Mouse (Mus musculus) large intestine, adult 2 months (tissue): ENCODE data around the gene Olfm2. TPM values are rescaled to one million over a fixed set of nuclear protein-coding genes. Genes with fewer than 3 reads are reported as not detected.

ENCODE experiments used
- DNase-seq: peaks from one replicate; pipeline ENCODE4 v3.0.0-alpha.2; 2012; ENCODE audit warnings: low read depth, low spot score
- WGBS: fragments of 180-500 bp; shearing (Covaris S2); methylation state at CpG from one replicate; pipeline ENCODE4 v1.1.7; 2018; 5-methylcytosine and 5-hydroxymethylcytosine counted together
- polyA plus RNA-seq: library from polyadenylated mRNA; depleted of rRNA; stranded (reverse); fragments of >200 nt; gene quantifications from 2 replicates; pipeline ENCODE4 v1.2.3, GENCODE M21; 2012; rRNA removed

Gene Olfm2
- polyA plus RNA-seq = 1.2 and 1.4 TPM in 2 replicates

DNA sequence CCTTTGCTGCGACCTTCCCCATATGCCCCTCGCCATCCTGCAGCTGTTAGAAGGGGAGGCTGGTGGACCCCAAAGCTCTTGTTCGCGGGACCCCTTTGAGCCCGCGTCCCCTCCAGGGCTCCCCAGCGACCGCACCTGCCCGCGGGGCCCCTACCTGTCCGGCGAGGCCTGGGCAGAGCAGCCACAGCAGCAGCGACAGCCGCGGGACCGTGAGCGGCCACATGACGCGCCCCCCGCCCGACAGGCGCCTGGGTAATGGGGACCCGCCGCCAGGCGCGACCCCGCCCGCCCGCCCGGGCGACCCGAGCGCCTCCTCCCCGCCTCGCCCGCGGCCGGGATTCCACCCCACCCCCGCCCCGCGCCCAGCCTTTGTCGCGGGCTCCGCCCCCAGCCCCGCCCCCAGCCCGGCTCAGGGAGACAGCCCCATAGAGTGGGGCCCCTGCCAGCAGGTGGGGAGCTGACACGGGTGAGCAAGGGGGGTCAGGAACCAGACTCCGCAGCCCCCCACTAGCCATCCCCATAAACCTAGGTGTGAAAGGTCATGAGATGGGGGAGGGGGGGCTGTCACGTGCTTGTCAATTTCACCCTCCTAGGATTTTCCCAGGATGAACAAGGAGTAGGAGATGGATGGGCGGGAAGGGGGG is at the start of gene Olfm2:
TSS of gene Olfm2 (minus strand) at position 333 of the 644 bp plus-strand sequence.
- no peak for DNase-seq
- WGBS = under 1% methylated on average over 35 of the region's 50 CpGs

DNA sequence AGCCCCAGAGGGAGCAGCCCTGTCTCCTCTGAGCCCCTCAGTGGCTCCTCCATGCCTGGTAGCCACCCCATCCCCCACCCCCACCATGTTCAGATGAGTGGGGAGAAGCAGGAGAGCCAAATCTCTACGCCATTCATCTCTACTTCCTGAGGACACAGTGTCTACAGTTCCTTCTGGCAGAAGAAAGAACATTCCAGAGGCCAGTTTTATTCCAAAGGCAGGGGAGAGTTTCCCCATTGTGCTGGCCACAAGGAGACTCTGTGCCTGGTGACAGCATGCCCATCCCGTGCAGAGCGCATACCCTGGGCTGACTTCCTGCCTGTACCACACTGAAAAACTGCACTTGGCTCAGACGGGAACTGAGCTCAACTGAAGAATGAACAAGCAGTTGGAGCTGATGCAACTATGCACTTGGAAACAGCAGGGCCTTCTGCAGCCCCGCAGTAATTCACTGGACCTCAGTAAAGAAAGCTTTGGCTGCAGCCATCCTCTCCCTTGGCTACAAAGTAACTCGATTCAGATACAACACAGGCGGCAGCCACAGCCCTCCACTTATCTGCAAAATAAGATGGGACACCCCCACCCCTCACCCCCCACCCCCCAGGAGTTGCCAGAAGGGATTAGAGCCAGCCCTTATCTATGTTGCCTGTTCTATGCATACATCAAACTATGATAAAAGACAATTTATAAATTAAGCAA is 48.1 kb upstream of the Olfm2 start:
- 34% methylated on average over 7 of the region's 7 CpGs for WGBS

DNA sequence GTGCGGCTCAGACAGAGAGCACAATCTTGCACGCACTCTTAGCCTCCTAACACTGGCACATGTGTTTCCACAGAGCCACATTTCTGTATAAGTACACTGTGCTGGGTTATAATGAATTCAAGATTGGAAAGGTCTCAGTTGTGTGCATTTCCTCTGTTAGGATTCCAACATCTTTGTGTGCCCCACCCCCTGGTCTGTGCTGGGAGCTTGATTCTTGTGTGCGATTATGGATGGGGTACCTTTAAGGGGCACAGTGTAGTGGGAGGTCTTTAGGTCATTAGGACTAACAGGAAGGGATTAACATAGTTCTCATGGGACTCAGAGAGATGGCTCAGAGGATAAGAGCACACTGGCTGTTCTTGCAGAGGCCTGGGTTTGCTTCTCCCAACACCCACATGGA is 44.2 kb upstream of the Olfm2 start:
- no peak for DNase-seq
- WGBS = 74% methylated on average over 3 of the region's 3 CpGs

More for the DNA sequence above, 48.1 kb upstream of the Olfm2 start:
- peak; percentile 7 for DNase-seq

DNA sequence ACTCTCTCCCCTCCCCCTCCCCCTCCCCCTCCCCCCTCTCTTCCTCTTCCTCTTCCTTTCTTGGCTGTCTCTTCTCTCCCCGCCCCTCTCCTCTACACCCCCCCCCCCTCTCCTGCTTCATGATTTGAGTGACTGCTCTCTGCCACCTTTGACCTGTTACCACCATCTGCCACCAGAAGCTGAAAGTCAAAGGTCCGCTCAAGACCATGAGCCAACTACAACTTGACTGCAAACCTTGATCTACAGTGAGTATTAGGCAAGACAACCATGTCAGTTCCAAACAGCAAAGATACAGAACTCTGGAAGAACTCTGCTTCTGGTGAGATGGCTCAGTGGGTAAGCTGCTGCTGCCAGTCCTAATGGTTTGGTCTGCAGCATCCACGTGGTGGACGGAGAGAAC is 43.5 kb upstream of the Olfm2 start:
- WGBS = 70% methylated on average over 3 of the region's 4 CpGs
- no peak for DNase-seq

DNA sequence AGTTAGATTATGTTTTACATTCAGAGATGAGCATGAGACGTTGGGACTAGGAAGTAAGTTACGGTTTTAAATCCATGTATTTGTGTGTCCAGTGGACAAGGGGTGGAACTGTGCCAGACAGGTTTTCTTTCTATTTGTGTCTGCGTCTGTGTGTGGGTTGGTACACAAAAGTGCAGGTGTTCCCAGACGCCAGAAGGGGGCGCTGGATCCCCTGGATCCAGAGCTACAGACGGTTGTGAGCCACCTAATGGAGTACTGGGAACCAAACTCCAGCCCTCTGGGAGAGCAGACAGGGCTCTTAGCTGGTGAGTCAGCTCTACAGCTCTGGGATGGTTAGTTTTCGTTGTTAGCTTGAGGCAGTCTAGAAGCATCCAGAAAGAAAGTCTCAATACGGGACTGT is 41.8 kb upstream of the Olfm2 start:
- 66% methylated on average over 8 of the region's 8 CpGs for WGBS
- DNase-seq = no peak

DNA sequence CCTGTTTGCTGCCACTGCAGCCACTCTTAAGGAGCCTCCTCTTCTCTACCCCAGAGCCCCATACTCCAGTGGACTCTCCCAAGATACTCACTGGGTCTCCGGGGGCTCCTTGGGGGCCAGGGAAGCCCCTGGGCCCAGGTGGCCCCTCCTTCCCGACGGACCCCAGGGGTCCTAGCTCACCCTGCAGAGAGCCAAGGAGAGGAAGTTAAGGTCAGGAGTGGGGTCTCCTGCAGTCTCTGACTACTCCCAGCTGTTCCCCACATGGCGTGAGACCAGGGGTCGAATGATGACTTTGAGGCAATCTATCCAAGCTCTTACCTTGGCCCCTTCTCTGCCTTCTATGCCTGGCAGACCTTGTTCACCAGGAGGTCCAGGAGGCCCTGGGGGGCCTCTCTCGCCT is 38.9 kb upstream of the Olfm2 start:
- 71% methylated on average over 6 of the region's 6 CpGs for WGBS
- DNase-seq = no peak

DNA sequence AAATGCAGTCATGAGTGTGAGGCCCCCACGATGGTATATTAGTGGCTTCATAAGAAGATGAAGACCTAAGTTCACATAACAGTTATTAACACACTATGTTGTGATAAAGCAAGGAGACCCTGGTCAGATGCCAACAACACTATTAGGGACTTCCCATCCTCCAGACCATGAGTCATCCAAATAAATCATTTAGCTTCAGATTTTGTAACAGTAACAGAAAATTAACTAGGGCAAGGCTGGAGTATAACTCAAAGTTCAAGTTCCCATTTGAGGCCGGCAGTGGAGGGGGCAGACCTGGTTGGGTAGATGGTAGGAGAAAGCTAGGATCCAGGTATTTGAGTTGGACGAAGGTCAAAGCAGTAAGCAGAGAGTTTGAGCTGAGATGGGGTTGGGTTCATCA is 35.1 kb upstream of the Olfm2 start:
- DNase-seq = no peak
- WGBS = 63% methylated on average over 3 of the region's 3 CpGs

DNA sequence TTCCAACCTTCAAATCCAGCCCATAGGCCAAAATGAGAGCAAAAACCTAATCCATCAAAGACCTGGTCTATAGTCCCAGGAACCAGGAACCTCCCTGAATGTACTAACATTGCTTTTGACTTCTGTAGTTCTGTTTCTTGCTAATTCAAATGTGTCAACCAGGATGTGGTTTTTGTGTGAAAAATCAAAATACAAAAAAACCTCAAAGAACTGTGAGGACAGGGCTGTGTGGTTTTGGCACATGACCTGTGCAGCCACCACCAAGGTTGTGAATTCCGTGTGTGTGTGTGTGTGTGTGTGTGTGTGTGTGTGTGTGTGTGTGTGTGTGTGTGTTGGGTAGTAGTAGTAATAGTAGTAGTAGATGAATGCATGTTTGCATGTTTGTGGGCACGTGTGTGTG is 19.1 kb upstream of the Olfm2 start:
- no peak for DNase-seq
- 58% methylated on average over 2 of the region's 2 CpGs for WGBS

DNA sequence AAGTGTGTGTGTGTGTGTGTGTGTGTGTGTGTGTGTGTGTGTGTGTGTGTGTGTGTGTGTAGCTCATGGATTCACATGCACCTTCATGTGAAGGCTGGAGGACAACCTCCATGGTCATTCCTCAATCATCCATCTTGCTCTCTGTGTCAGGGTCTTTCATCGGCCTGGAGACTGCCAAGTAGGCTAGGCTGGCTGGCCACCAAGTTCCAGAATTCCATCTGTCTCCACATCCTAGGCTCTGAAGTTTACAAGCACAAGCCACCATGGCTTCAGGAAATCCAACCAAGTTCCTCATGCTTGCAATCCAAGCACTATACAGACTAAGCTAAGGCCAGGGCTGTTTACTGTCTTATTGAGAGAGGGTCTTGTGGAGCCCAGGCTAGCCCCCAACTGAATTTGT is 16.9 kb upstream of the Olfm2 start:
- 56% methylated on average over 1 of the region's 1 CpGs for WGBS

DNA sequence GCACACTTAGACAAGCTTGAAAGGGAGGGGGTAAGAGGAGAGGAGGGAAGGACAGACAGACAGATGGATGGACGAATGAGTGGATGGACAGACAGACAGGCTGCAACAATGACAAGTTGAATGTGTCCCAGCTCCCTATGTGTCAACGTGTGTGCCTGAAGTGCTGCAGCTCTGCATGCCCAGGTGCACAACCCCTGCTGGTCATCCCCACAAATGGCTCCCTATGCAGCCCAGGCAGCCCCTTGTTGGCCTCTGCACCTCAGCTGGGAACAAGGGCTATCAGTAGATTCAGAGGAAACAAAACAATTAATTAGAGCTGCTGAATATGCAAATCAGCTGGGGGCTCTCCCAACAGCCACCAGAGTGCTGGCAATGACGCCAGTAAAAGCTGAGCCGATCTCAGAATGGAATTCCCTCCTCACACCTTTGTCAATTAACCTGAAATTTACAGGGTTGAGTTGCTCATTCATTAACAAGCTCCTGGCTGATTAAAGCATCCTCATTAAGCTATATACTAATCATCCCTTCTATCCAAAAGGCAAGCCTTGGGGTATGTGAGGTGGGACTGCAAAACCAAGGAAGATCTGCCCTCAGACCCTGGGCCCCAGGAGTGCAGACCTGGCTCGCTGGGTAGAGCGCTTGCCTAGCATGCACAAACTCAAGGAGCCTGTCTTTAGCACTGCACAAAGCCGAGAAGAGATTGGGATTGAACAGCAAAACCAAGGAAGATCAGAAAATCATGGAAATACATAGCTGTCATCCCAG is 16.2 kb upstream of the Olfm2 start:
- no peak for DNase-seq
- WGBS = 50% methylated on average over 7 of the region's 7 CpGs

More for the DNA sequence above, 16.9 kb upstream of the Olfm2 start:
- DNase-seq = no peak

DNA sequence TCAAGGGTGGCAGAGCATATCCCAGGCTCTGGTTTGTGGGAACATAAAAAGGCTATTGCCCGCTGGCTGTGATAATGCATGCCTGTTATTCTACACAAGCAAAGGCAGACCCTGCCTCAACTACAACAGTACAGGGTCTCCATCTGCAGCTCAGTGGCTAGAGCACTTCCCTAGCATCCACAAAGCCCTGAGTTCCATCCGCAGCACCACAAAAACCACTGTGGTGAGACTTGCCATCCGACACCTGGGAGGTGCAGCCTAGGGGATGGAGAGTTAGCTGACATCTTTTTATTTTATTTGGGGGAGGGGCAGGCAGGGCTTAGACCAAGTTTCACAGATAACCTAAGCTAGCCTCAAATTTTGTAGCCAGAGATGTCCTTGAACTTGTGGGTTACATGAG is 15.2 kb upstream of the Olfm2 start:
- no peak for DNase-seq
- WGBS = 75% methylated on average over 3 of the region's 3 CpGs

DNA sequence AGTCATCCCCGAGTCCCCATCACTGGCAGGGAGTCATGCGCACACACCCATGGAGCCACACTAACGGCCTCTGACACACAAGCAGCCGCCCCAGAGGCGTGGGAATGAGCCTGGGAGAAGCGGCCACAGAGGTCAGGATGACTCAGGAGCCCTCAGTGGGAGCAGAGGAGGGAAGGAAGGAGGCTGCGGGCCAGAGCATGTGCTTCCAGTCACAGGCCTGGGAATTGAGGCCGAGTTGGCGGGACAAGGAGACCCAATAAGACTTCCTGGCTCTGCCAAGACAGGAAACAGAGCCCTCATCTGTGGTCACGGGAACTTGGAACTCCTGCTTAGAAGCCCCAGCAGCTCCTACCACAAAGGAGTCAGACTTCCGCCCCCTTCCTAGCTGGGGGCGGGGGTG is 14.7 kb upstream of the Olfm2 start:
- no peak for DNase-seq

DNA sequence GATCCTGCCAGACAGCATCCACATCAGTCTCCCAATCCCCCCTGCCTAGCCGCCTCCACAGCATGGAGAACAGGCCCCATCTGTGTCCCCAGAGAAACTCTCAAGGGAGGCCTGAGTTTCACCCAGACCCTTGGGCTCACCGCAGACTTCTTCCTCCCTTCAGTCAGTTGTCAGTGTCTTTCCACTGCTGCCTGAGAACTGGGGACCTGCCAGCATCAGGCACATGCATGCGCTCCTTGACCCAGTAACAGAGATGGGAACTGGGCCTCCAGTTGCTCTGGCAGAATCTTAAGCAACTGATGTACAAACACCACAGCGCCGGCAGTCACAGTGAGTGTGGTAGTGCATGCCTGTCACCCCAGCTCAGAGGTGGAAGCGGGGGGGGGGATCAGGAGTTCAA is 12.7 kb upstream of the Olfm2 start:
- WGBS = 87% methylated on average over 6 of the region's 6 CpGs

More for the DNA sequence above, 14.7 kb upstream of the Olfm2 start:
- 31% methylated on average over 12 of the region's 12 CpGs for WGBS

DNA sequence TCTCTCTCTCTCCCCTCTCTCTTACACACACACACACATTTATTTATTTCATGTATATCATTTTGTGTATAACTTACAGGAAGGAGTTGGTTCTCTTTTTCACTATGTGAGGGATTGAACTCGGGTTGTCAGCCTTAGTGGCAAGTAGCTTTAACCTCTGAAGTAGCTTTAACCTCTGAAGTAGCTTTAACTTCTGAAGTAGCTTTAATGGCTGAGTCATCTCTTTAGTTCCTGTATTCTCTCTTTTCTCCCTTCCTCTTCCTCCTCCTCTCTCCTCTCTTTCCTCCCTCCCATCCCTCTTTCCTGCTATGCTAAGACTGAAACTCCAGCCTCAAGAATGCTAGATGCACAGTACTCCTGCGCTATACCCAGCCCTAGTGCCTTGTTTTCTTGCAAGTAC is 12.1 kb upstream of the Olfm2 start:
- no peak for DNase-seq
- WGBS = 69% methylated on average over 2 of the region's 2 CpGs

More for the DNA sequence above, 12.7 kb upstream of the Olfm2 start:
- DNase-seq = no peak

DNA sequence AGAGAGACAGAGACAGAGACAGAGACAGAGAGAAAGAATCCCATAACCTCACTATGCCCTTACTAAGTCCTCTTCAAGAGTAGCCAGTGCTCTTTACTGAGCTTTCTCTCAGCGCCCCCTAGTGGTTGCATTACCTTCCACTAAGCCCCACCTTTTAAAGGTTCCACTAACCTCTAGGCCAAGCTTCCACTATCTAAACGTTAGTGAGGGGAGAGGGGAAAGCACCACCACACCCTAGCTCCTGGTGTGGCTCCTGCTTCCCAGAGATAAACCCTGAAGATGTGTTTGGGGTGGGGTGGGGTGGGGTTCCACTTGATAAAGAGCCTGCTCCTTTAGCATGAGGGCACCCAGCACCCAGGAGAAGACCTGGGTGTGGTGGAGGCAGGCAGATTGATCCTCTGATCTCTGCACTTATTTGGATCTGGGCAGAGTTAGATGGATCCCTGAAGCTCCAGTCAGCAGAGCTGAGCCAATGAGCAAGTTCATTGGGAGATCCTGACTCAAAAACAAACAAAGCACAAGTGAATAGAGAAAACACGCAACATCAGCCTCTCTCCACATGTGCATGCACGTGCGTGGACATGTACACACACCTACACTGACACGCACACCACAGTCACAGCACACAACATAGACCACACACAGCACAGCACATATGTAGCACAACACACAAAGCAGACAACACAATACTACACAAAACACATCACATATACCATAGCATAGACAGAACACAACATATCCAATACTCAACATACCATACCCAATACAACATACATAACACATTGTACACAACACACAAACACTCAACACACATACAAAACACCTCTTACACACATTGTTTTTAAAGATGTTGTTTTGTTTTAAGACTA is 11.2 kb upstream of the Olfm2 start:
- 60% methylated on average over 6 of the region's 6 CpGs for WGBS
- DNase-seq = peak; percentile 46

DNA sequence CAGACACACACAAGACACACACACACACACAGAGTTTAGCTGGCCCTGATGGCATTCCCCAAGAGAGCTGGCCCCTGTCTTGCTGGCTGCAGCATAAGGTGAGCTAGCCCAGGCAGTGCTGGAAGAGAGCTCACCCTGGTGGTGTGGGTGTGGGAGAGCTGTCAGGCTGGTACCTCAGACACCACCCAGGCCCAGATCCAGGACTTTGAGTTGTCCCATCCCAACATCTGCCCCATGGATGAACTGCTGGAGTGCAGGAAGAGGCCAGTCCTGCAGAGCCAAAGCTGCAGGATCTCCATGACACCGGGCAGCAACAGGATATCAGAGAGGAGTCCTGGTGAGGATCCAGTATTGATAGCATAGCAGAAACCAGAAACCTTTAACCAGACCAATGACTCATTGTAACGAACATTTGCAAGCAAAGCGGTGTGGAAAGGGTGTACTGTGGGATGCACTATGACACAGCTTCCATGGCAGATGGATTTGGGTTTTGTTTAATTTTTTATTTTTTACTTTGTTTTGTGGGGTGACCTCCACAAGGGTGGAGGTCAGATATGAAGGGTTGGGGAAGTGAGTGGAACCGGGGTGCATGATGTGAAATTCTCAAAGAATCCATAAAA is 10.0 kb upstream of the Olfm2 start:
- WGBS = 83% methylated on average over 4 of the region's 4 CpGs
- DNase-seq = no peak

DNA sequence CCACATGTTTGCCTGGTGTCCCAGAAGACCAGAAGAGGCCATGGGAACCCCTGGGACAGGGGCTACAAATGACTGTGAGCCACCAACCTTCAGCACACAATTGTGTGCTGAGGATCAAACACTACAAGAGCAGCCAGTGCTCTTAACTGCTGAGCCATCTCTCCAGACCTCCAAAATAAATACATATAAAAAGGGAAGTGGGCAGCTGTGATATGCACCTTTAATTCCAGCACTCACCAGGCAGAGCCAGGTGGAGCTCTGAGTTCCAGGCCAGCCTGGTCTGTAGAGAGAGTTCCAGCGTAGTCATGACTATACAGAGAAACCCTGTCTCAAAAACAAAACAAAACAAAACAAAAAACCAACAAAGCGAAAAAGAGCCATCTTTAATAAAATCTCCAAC is 8.2 kb upstream of the Olfm2 start:
- DNase-seq = no peak
- WGBS = 73% methylated on average over 2 of the region's 2 CpGs

DNA sequence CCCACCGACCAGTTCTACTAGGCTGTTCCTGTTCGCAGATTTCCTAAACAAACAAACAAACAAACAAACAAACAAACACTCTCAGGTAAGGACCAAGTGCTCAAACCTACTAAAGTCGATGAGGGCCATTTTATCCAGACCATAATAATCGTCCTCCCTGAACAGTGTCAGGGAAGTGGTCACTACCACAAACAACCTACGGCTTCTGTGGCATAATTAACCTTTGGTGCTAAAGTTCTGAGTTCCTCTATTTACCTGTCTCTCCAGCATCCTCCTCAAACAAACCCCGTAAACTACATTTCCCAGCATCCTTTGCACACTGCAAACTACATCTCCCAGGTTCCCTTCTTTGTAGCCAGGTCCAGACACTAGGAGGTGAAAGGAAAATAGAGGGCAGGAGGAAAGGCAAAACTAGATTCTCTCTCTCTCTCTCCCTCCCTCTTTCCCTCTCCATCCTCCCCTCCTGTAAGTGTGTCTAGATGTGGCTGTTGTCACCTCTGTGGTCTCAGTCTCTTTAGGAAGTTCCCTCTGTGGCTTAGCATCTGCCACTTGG is 5.4 kb upstream of the Olfm2 start:
- 48% methylated on average over 6 of the region's 6 CpGs for WGBS
- DNase-seq = no peak

DNA sequence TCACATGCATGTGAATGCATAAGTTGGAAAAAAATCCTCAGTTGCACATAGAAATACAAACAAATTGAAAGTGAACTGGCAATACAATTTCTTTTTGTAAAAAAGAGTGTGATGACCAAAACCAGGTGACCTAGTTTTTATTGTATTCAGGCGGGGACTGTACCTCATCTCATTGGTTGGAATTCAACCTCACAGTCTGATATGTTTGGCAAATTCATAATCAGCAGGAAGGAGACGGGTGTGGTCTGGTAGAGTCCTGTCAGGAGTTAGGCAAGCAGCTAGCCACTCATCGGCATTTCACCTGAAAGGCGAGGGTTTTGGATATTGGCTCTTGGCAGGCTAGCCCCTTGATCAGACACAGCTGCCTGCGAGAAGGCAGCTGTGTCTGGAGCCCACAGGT is 3.1 kb upstream of the Olfm2 start:
- DNase-seq = no peak
- 27% methylated on average over 5 of the region's 5 CpGs for WGBS
